Mouse (Mus musculus): Measurements from ENCODE around the gene Gyg. TPM values are rescaled to one million over a fixed set of nuclear protein-coding genes. Genes with fewer than 3 reads are reported as not detected.

Gyg gene
- polyA plus RNA-seq, 1 experiment from 2014 or later, result 457 TPM

DNA sequence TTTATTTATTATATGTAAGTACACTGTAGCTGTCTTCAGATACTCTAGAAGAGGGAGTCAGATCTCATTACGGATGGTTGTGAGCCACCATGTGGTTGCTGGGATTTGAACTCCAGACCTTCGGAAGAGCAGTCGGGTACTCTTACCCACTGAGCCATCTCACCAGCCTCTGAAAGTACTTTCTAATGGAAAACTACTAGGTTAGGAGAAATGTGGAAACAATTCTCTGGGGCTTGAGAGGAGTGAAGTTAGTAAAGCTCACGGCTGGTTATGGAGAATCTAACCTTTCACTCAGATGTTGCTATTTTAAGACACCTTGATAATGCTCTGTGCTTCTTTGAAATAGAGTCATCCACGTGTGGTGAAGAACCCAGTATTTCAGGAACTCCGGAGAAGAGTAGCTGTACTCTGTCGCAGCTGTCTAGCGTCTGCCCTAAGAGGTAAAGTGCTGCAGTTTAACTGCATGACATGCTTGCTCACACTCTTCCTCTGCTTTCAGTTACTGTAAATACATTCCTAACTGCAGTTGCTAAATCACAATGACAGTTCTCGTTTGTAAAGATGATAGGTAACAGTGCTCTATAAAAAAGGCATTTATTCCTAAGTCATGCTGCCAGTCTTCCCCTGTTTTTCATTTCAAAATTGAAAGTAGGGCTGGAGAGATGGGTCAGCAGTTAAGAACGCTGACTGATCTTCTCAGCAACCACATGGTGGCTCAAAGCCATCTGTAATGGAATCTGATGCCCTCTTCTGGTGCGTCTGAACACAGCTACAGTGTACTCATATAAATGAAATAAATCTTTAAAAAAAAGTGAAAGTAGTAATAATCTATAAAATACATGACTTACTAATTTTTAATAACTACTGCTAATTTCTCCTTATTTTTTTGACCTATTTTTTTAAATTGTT lies 78.7 kb downstream of the Gyg start:
- peak overlapping the region; percentile 54 for H3K4me2 ChIP-seq (ENCODE audit: low read depth, low read length)
- H3K36me3 ChIP-seq (ENCODE audit: control insufficient read depth, insufficient read depth), result peaks cover 9% of the 10 kb centered on the region; the same call in 1 of the 2 replicates
- H3K27ac ChIP-seq (ENCODE audit: low read length), result peak overlapping the region; percentile 64
- H3K4me3 ChIP-seq (ENCODE audit: low read length), result peak overlapping the region; percentile 26
- no peaks in the 10 kb centered on the region for H3K27me3 ChIP-seq (ENCODE audit: control insufficient read depth, insufficient read depth, low read length)
- H3K9ac ChIP-seq (ENCODE audit: low read length), result no peak overlapping the region
- H3K4me1 ChIP-seq (ENCODE audit: control insufficient read depth, insufficient read depth, low read length), result peaks cover 9% of the 10 kb centered on the region
- 55% methylated on average over 11 of the region's 11 CpGs for WGBS
- ATAC-seq (replicated peaks; ENCODE audit: extremely low read depth, insufficient read depth, low FRiP score), result peak; percentile 58; the same call in 1 of the 2 replicates
- H3K9me3 ChIP-seq (replicated peaks; ENCODE audit: control insufficient read depth, low read length), result no peaks in the 10 kb centered on the region

Other genes starting within 250 kb of the Gyg start
- 1.9 and 2.3 TPM in 2 replicates for gene Cp, start 198.3 kb downstream of the Gyg start, polyA plus RNA-seq (2015; fragmentation: Nextera tagmentation; extraction: Ambion mirVana)
- gene Hps3, start 120.0 kb downstream of the Gyg start, polyA plus RNA-seq (2015; fragmentation: Nextera tagmentation; extraction: Ambion mirVana), result 12.0 and 12.1 TPM in 2 replicates
- 14.3 and 14.7 TPM in 2 replicates for gene Hltf, start 97.5 kb downstream of the Gyg start, polyA plus RNA-seq (2015; fragmentation: Nextera tagmentation; extraction: Ambion mirVana)
- gene Cpa3, start 86.9 kb upstream of the Gyg start, polyA plus RNA-seq (2015; fragmentation: Nextera tagmentation; extraction: Ambion mirVana), result 11.1 and 12.9 TPM in 2 replicates
- 0.17 and 0.25 TPM in 2 replicates for gene Cpb1, start 120.4 kb upstream of the Gyg start, polyA plus RNA-seq (2015; fragmentation: Nextera tagmentation; extraction: Ambion mirVana)
- gene Agtr1b, start 211.9 kb upstream of the Gyg start, polyA plus RNA-seq (2015; fragmentation: Nextera tagmentation; extraction: Ambion mirVana), result 0.31 TPM in 1 of 2 replicates, not detected in the other